Mouse (Mus musculus) bone marrow macrophage, adult 2 months (primary cell): ENCODE measurements at regions not wholly inside any gene's neighbourhood (a gene's known extent, or its start where the extent isn't known, plus 50 kb on each side); places are given as distances from the start of the nearest gene placed in this dataset.

ENCODE experiments used
- CTCF ChIP-seq: IDR thresholded peaks from 2 replicates; pipeline ENCODE4 v1.5.1; 2012; ENCODE audit warnings: low read depth, mild to moderate bottlenecking, low read length, moderate library complexity
- POLR2A ChIP-seq: IDR thresholded peaks from 2 replicates; pipeline ENCODE4 v1.6.1; 2012; ENCODE audit warnings: mild to moderate bottlenecking, low read depth, low read length, borderline replicate concordance

DNA sequence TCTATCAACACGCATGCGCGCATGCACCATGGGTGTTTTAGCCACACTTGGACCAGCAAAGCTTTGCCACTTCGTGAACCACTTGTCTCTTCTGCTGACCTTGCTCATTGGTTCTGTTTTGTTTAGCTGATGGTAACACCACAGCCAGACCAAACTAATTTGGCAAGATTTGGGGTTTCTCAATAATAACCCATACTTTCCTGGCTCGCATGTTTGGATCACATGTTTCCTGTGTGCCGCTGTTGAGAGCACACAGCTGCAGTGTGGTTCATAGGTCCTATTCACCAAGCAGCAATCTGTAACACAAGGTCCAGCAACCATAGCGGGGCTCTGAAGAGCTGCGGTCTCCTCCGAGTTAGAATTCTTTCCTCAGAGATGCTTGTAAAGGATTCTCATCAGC is 126.4 kb upstream of the Gas1 start:
- no peak for TF ChIP-seq POLR2A
- no peak for TF ChIP-seq CTCF
